Mouse (Mus musculus) ES-E14 (cell line): ENCODE results near the gene Uggt2.

Source experiments
- CHD2 ChIP-seq: IDR thresholded peaks from 2 replicates; pipeline ENCODE4 v1.6.1; 2014; ENCODE audit warnings: mild to moderate bottlenecking, low read depth, low read length, inconsistent platforms
- HCFC1 ChIP-seq: IDR thresholded peaks from 2 replicates; pipeline ENCODE4 v1.6.1; 2012; ENCODE audit warnings: low read length, inconsistent platforms, borderline replicate concordance; ENCODE audit not compliant: insufficient read depth
- MAFK ChIP-seq: IDR thresholded peaks from 2 replicates; pipeline ENCODE4 v1.6.1; 2014; ENCODE audit warnings: mild to moderate bottlenecking, low read depth, low read length, inconsistent platforms; ENCODE audit not compliant: insufficient read depth
- ZC3H11A ChIP-seq: IDR thresholded peaks from 2 replicates; pipeline ENCODE4 v1.6.1; 2012; ENCODE audit warnings: low read depth, mild to moderate bottlenecking, inconsistent platforms, low read length, borderline replicate concordance
- ZNF384 ChIP-seq: IDR thresholded peaks from 2 replicates; pipeline ENCODE4 v1.6.1; 2012; ENCODE audit warnings: low read depth, low read length, inconsistent platforms

DNA sequence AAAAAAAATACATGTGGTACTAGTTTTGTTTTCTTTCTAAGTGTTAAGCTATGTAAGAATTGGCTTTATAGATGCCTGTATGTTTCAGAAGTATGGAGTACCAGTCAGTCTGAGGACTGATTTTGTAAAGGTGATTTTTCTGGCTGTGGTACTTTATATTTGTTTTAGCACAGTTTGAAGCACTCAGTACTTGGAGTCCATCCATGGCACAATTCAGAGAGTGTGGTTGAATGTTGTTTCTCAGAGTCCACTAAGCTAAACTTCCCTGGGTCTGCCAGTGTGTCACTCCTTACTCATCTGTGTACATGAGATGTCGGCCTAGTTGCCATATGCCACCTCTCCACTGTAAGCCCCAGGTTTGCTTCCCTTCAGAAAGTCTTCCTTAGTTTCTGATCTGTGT, 150.4 kb downstream of the Uggt2 start:
- no peak for TF ChIP-seq ZC3H11A
- TF ChIP-seq ZNF384, result no peak
- TF ChIP-seq MAFK, result no peak
- no peak for TF ChIP-seq HCFC1
- no peak for TF ChIP-seq CHD2
